In genomic region chr10:95625300-95625699, GRCm38 (mm10) we compare ENCODE assay signal across 24 mouse cellular contexts. TPM values are rescaled to one million over a fixed set of nuclear protein-coding genes. Genes with fewer than 3 reads are reported as not detected.
DNase-seq lines count a peak whose midpoint lies in the region; ATAC-seq lines count a peak whose summit lies in the region.
"Had no signal": no experiment of that assay in that cellular context is flagged by ENCODE, and none has a peak within 500 bp of the region (broad histone marks: within the 10 kb centered on the region; RNA-seq: fewer than 3 reads in every experiment).

No protein-coding gene starts in this region.

- no peak overlapping the region for H3K9ac ChIP-seq in kidney, embryonic 16.5 days (replicated peaks; ENCODE audit: low read length)
- H3K9ac ChIP-seq: embryonic facial prominence, embryonic 13.5 days; forebrain, embryonic 12.5 days; heart, embryonic 13.5 days; hindbrain, embryonic 12.5 days had no signal

- H3K9me3 ChIP-seq in kidney, embryonic 16.5 days (ENCODE audit: low read length): no peaks in the 10 kb centered on the region
- H3K9me3 ChIP-seq: embryonic facial prominence, embryonic 13.5 days; forebrain, embryonic 12.5 days; heart, embryonic 13.5 days; hindbrain, embryonic 12.5 days had no signal

- H3K4me2 ChIP-seq in kidney, embryonic 16.5 days (replicated peaks; ENCODE audit: low read depth, low read length): no peak overlapping the region
- H3K4me2 ChIP-seq: embryonic facial prominence, embryonic 13.5 days; forebrain, embryonic 12.5 days; heart, embryonic 13.5 days; hindbrain, embryonic 12.5 days had no signal

- 67% methylated on average over 6 of the region's 6 CpGs for WGBS in kidney, embryonic 16.5 days
- WGBS in large intestine, adult 2 months: 19% methylated on average over 6 of the region's 6 CpGs

- H3K27ac ChIP-seq in kidney, embryonic 16.5 days (ENCODE audit: low read length): no peak overlapping the region
- H3K27ac ChIP-seq: embryonic facial prominence, embryonic 13.5 days; forebrain, embryonic 12.5 days; heart, embryonic 13.5 days; hindbrain, embryonic 12.5 days had no signal

- no peaks in the 10 kb centered on the region for H3K27me3 ChIP-seq in kidney, embryonic 16.5 days (ENCODE audit: insufficient read depth, low read length)
- H3K27me3 ChIP-seq: embryonic facial prominence, embryonic 13.5 days; forebrain, embryonic 12.5 days; hindbrain, embryonic 12.5 days had no signal

- peak; percentile 42 for DNase-seq in adrenal gland, adult 2 months
- DNase-seq in adrenal gland, postnatal 10 days: no peak
- peak; percentile 61 for DNase-seq in kidney, adult 11 months
- DNase-seq in kidney, postnatal 10 days: no peak
- DNase-seq in kidney, postnatal 25 days: peak; percentile 34 to 61
- DNase-seq in large intestine, adult 2 months (ENCODE audit: low read depth, low spot score): peak; percentile 80
- DNase-seq in gastrocnemius, postnatal 10 days: no peak
- DNase-seq: adrenal gland, adult 8-10 months; cerebellum, adult 18-20 months; cerebellum, adult 9-11 months; cerebellum, postnatal 36 days; gastrocnemius, postnatal 14 days; heart, postnatal 36 days had no signal

- peaks cover 8% of the 10 kb centered on the region for H3K4me1 ChIP-seq in kidney, embryonic 16.5 days (ENCODE audit: insufficient read depth, low read length)
- H3K4me1 ChIP-seq: embryonic facial prominence, embryonic 13.5 days had no signal

- ATAC-seq in kidney, embryonic 16.5 days (ENCODE audit: low FRiP score, low TSS enrichment): no peak
- ATAC-seq: forebrain, embryonic 16.5 days; hindbrain, embryonic 16.5 days had no signal

- H3K36me3 ChIP-seq in kidney, embryonic 16.5 days (ENCODE audit: insufficient read depth, low read length): no peaks in the 10 kb centered on the region
- H3K36me3 ChIP-seq: embryonic facial prominence, embryonic 13.5 days; forebrain, embryonic 12.5 days; heart, embryonic 13.5 days; hindbrain, embryonic 12.5 days had no signal

- H3K4me3 ChIP-seq in kidney, embryonic 16.5 days (ENCODE audit: low read length): no peak overlapping the region
- H3K4me3 ChIP-seq: embryonic facial prominence, embryonic 13.5 days; forebrain, embryonic 12.5 days; heart, embryonic 13.5 days; hindbrain, embryonic 12.5 days had no signal

RNA-seq across cellular contexts. Expression of gene Anapc15-ps, which starts 48.0 kb away (rescaled TPM):
- not detected for total RNA-seq in adrenal gland, adult 2 months (2021)
- polyA plus RNA-seq in adrenal gland, adult 2 months (2012; rRNA removed): not detected in 2 replicates
- not detected for total RNA-seq in adrenal gland, postnatal 10 days (2021)
- polyA plus RNA-seq in kidney, embryonic 16.5 days (2015; fragmentation: Nextera tagmentation; extraction: Ambion mirVana): 1.8 TPM in 1 of 2 replicates, not detected in the other
- not detected in 2 replicates for polyA plus RNA-seq in large intestine, adult 2 months (2012; rRNA removed)
- not detected for total RNA-seq in gastrocnemius, postnatal 10 days (2021)
- total RNA-seq: gastrocnemius, postnatal 14 days; heart, adult 8-10 months; heart, postnatal 36 days; MEL had no signal
- polyA plus RNA-seq: embryonic facial prominence, embryonic 13.5 days; forebrain, embryonic 12.5 days; forebrain, embryonic 16.5 days; gonadal fat pad, adult 2 months; heart, embryonic 13.5 days; heart, postnatal 0 days; hindbrain, embryonic 12.5 days had no signal

Comparison
In these comparisons a context has a peak if more than half of its experiments do, and no peak if none do; other contexts are left out.
1. DNase-seq: peak in adrenal gland, adult 2 months (single experiment), kidney, adult 11 months (single experiment), kidney, postnatal 25 days (2 of 2) and large intestine, adult 2 months (single experiment); none in adrenal gland, postnatal 10 days (single experiment), kidney, postnatal 10 days (single experiment) and gastrocnemius, postnatal 10 days (single experiment).